Mouse (Mus musculus) bone marrow macrophage, adult 2 months (primary cell): ENCODE results near the gene Sds. TPM values are rescaled to one million over a fixed set of nuclear protein-coding genes. Genes with fewer than 3 reads are reported as not detected.

Source experiments
- H3K27ac ChIP-seq: 2 replicates; pipeline ENCODE4 v1.5.1; 2012; ENCODE audit warnings: low read depth, low read length; ENCODE audit not compliant: insufficient read depth
- H3K4me1 ChIP-seq: 2 replicates; pipeline ENCODE4 v1.6.1; 2012; ENCODE audit warnings: low read length; ENCODE audit not compliant: control insufficient read depth, insufficient read depth
- H3K4me3 ChIP-seq: 2 replicates; pipeline ENCODE4 v1.5.1; 2012; ENCODE audit warnings: mild to moderate bottlenecking, low read length, moderate library complexity; ENCODE audit not compliant: insufficient read depth
- CTCF ChIP-seq: IDR thresholded peaks from 2 replicates; pipeline ENCODE4 v1.5.1; 2012; ENCODE audit warnings: low read depth, mild to moderate bottlenecking, low read length, moderate library complexity
- POLR2A ChIP-seq: IDR thresholded peaks from 2 replicates; pipeline ENCODE4 v1.6.1; 2012; ENCODE audit warnings: mild to moderate bottlenecking, low read depth, low read length, borderline replicate concordance
- polyA plus RNA-seq: library from polyadenylated mRNA; stranded (reverse); fragments of >200 nt; gene quantifications from 2 replicates; pipeline ENCODE4 v1.2.4, GENCODE M21; 2012; ENCODE audit not compliant: missing spikeins, insufficient read depth, insufficient read length

The Sds gene
- polyA plus RNA-seq, 1 experiment, result not detected

- H3K4me1 ChIP-seq, result peaks cover 26% of the 10 kb centered on the region
- peak overlapping the region; percentile 41; the same call in 1 of the 2 replicates for H3K27ac ChIP-seq
- TF ChIP-seq POLR2A (no peak), CTCF (no peak)
- H3K4me3 ChIP-seq, result peak overlapping the region; percentile 99
Observed at GRCm38 (mm10) chr5:120502147-120502621, 25.9 kb downstream of the Sds start.

DNA sequence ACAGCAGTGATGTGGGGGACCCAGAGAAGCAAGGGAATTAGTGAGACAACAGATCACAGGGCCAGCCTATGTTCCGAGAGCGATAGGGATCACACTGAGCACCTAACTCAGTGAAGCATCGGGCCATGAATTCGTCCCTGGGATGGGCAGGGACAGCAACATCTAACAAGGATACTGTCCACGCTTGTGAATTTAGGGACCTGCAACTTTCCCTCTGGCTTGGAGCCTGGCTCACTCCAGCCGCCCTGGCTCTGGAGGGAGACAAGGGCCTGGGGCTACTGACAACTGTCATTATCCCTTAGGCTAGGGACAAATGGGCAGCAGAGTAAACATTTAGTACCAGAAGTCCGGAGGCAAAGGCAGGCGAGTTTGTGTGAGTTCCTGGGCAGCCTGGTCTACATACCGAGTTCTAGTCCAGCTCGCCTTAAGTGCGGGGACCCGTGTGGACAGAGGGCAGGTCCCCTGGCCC, 26.4 kb downstream of the Sds start:
- peak overlapping the region; percentile 99 for H3K4me3 ChIP-seq
- TF ChIP-seq CTCF, result no peak
- TF ChIP-seq POLR2A, result no peak
- H3K4me1 ChIP-seq, result peaks cover 26% of the 10 kb centered on the region
- H3K27ac ChIP-seq, result peak overlapping the region; percentile 41

DNA sequence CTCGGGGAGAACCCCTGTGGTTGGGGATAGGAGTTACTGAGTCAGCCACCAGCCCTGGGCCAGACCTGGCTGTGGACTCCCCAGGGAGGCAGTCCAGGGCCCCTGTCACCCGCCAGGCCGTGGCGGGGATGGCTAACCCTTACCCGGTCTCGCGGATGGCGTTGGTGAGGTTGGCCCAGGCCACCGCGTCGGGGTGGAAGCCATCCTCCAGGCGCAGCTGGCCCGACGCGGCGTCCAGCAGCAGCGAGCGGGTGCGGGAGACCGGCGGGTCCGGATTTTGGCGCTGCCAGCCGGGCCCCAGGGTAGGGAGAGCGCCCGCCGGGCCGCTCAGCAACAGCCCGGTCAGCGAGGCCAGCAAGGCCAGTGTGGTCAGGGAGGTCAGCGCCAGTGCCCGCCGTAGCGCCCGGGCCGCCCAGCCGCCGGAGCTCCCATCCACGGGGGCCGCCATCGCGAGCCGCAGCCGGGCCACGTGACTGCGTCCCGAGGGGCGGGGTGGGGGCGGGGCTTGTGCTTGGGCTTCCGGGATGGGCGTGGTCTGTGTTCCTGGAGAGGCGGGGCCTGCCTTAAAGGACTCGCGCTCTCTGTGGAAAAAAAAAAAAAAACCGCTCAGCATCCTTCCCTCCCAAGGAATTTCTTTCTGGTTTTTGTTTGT, 26.9 kb downstream of the Sds start, which contains the start of gene Plbd2:
TSS of gene Plbd2 (minus strand) at position 482 of the 652 bp plus-strand sequence.
- H3K27ac ChIP-seq, result peak within 1 kb of the TSS; percentile 41
- TF ChIP-seq CTCF, result no peak
- H3K4me3 ChIP-seq, result peak within 1 kb of the TSS; percentile 99
- peaks cover 25% of the 10 kb centered on the region for H3K4me1 ChIP-seq

DNA sequence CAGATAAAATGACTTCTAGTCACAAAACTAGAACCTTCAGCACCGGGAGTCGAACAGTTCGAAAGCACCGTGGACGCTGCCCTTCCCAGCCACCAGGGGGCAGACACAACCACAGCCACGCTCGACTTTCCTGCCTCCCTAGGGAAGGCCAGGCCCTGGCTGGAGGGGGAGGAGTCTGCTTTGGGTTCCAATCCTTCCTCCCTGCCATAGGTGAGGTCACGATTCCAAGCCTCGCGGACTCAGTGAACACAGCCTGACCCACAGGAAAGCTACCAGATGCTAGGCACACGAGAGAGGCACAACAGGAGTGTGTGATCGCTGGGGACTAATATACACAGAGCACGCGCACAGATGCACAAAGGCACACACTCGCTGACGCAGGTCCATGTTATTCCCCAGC, 29.0 kb downstream of the Sds start:
- no peak overlapping the region for H3K4me3 ChIP-seq

GRCm38 (mm10) chr5:120505781-120506180, 29.5 kb downstream of the Sds start:
- Histone ChIP-seq H3K4me3 (no peak overlapping the region), H3K4me1 (peaks cover 16% of the 10 kb centered on the region), H3K27ac (no peak overlapping the region)
- TF ChIP-seq CTCF (no peak), POLR2A (no peak)

More for the DNA sequence above, 29.0 kb downstream of the Sds start:
- TF ChIP-seq POLR2A (no peak), CTCF (peak; percentile 89)
- Histone ChIP-seq H3K4me1 (peaks cover 13% of the 10 kb centered on the region), H3K27ac (no peak overlapping the region)

DNA sequence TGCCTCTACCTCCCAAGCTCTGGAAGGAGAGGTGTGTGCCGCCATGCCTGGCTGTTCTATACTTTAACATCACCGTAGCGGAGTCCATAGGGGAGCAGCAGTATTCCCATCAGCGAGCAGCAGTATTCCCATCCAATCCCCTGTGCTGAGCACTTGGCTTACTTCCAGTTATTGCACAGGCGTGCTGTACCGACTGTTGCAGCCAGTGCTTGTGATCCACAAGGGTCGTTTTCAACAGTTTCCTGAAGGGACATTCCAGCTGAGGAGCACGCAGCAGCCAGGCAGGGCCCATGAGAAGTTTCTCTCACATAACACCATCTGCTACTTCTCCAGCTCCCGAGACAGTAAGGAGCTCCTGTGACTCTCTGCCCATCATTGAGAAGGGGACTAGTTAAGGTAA, 30.2 kb downstream of the Sds start:
- H3K4me1 ChIP-seq, result peaks cover 15% of the 10 kb centered on the region

DNA sequence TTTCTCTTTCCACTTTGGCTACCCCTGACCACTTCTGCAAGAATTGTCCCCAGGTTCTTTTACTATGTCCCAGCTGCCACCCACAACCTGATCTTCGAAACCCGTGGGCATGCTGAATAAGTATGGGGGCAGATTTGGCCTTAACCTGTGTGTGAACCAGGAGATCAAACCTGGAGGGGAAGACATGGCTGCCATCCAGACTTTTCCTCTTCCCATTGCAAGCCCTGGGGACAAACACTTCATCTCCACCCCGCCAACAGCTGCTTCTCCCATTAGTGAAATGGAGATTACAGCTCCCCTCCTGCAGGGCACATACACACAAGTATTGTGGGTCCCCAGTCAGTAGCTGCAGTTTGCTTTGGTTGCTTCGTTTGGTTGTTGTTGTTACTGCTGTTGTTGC, 31.0 kb downstream of the Sds start:
- Histone ChIP-seq H3K4me3 (no peak overlapping the region), H3K27ac (no peak overlapping the region), H3K4me1 (peaks cover 12% of the 10 kb centered on the region)
- TF ChIP-seq POLR2A (no peak), CTCF (no peak)

More for the DNA sequence above, 30.2 kb downstream of the Sds start:
- Histone ChIP-seq H3K4me3 (no peak overlapping the region), H3K27ac (no peak overlapping the region)
- TF ChIP-seq CTCF (no peak), POLR2A (no peak)

DNA sequence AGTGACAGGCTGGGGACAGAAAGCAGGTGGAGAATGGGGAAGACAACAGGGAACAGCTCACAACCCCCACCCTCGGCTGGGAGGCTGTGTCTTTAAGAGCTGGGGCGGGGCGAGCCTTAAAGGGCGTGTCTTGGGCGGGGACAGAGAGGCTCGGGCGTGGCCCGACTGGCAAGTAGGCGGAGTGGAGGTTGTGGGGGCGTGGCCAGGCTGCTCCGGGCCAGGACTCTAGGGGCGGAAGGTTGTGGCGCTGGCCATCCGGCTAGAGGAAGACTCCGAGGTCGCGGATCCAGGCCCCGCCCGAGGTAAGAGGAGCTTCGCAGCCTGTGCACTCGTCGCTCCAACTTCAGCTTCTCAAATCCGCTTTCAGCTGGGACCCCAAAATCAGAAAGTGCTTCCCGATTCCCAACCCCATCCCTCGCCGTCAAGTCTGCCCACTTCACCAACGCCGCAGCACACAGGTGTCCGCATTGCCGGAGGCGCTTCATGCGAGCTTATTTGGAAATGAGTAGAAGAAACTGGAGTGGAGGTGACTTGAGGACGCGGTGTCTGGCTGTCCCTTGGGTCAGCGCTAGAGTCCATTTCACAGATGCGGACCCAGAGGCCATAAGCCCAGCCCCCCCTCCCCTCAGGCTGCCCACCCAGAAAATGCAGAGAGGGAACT, 34.8 kb downstream of the Sds start, which contains the start of gene Slc8b1:
TSS of gene Slc8b1 (plus strand) at position 187 of the 661 bp plus-strand sequence.
- H3K27ac ChIP-seq, result peak within 1 kb of the TSS; percentile 88
- H3K4me3 ChIP-seq, result peak within 1 kb of the TSS; percentile 90
- peaks cover 45% of the 10 kb centered on the region for H3K4me1 ChIP-seq
- TF ChIP-seq POLR2A, result no peak
- TF ChIP-seq CTCF, result no peak

DNA sequence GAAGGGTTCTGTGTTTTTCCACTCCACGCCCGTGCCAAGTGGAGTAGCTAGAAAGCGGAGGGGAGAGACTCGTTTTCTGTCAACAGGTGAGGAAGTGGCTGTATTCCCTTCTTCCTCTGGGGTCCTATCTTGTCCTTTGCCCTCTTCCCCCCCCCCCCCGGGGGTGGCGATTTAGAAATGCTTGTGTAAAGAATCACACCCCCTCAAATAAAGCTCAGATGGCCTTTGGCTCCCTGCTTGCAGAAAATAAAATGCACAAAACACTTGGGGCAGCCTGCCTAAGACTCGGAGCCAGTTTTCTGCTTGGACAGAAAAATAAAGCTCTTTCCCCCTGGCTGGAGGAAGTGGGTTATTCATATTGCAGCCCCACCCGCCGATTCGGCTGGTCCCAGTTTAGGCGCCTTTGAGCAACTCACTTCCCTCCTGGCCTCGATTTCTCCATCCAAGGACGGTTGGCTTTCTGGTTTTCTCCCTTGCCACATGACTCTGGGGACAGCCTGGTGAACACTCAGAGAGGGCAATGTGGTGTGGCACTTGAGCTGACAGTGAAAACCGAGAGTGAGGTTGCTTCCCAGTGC, 35.4 kb downstream of the Sds start:
- peaks cover 49% of the 10 kb centered on the region for H3K4me1 ChIP-seq
- TF ChIP-seq POLR2A, result no peak
- H3K27ac ChIP-seq, result peak overlapping the region; percentile 88
- peak overlapping the region; percentile 90 for H3K4me3 ChIP-seq

- Histone ChIP-seq H3K4me1 (peaks cover 58% of the 10 kb centered on the region), H3K4me3 (no peak overlapping the region), H3K27ac (no peak overlapping the region)
- no peak for TF ChIP-seq POLR2A
Observed at GRCm38 (mm10) chr5:120512911-120513555, 36.7 kb downstream of the Sds start.
